Mouse (Mus musculus): Measurements from ENCODE around the gene Olfr214. TPM values are rescaled to one million over a fixed set of nuclear protein-coding genes. Genes with fewer than 3 reads are reported as not detected.

The Olfr214 gene
- not detected in 2 replicates for polyA plus RNA-seq (2012; rRNA removed; ENCODE audit: low replicate concordance)

GRCm38 (mm10) chr6:116553935-116554334, at the start of gene Olfr214:
Gene Olfr214, plus strand, starts transcription at chr6:116554235.

GRCm38 (mm10) chr6:116506302-116507003, 47.6 kb upstream of the Olfr214 start, which contains the start of gene Olfr212:
Gene Olfr212, plus strand, starts transcription at chr6:116506516.

GRCm38 (mm10) chr6:116538156-116538555, 15.9 kb upstream of the Olfr214 start, which contains the start of gene Olfr213:
Gene Olfr213, plus strand, starts transcription at chr6:116538456.

GRCm38 (mm10) chr6:116550841-116551240, 3.2 kb upstream of the Olfr214 start, which contains the start of gene Gm5580:
Gene Gm5580, plus strand, starts transcription at chr6:116551141.

GRCm38 (mm10) chr6:116584095-116584494, 30.1 kb downstream of the Olfr214 start, which contains the start of gene Olfr215:
Gene Olfr215, minus strand, starts transcription at chr6:116584195.

Other genes starting within 250 kb of the Olfr214 start
- gene March8, start 216.2 kb upstream of the Olfr214 start, polyA plus RNA-seq (2012; rRNA removed; ENCODE audit: low replicate concordance), result 37.5 and 62.6 TPM in 2 replicates
- gene Alox5, start 93.1 kb upstream of the Olfr214 start, polyA plus RNA-seq (2012; rRNA removed; ENCODE audit: low replicate concordance), result 4.3 and 5.1 TPM in 2 replicates
- not detected in 2 replicates for gene Olfr211, start 65.1 kb upstream of the Olfr214 start, polyA plus RNA-seq (2012; rRNA removed; ENCODE audit: low replicate concordance)
- not detected in 2 replicates for gene Olfr212, start 47.7 kb upstream of the Olfr214 start, polyA plus RNA-seq (2012; rRNA removed; ENCODE audit: low replicate concordance)
- not detected in 2 replicates for gene Olfr213, start 15.8 kb upstream of the Olfr214 start, polyA plus RNA-seq (2012; rRNA removed; ENCODE audit: low replicate concordance)
- 0.10 and 0.16 TPM in 2 replicates for gene Gm5580, start 3.1 kb upstream of the Olfr214 start, polyA plus RNA-seq (2012; rRNA removed; ENCODE audit: low replicate concordance)
- gene Olfr215, start 30.0 kb downstream of the Olfr214 start, polyA plus RNA-seq (2012; rRNA removed; ENCODE audit: low replicate concordance), result not detected in 2 replicates
- 8.6 and 17.4 TPM in 2 replicates for gene Zfp422, start 74.8 kb downstream of the Olfr214 start, polyA plus RNA-seq (2012; rRNA removed; ENCODE audit: low replicate concordance)
- gene Depp1, start 96.4 kb downstream of the Olfr214 start, polyA plus RNA-seq (2012; rRNA removed; ENCODE audit: low replicate concordance), result 34.3 and 59.9 TPM in 2 replicates
- gene Rassf4, start 119.7 kb downstream of the Olfr214 start, polyA plus RNA-seq (2012; rRNA removed; ENCODE audit: low replicate concordance), result 20.6 and 38.8 TPM in 2 replicates
- 0.01 TPM in 1 of 2 replicates, not detected in the other for gene Tmem72, start 162.7 kb downstream of the Olfr214 start, polyA plus RNA-seq (2012; rRNA removed; ENCODE audit: low replicate concordance)